Mouse (Mus musculus) cerebellum, adult 18-20 months (tissue): ENCODE measurements at regions not wholly inside any gene's neighbourhood (a gene's known extent, or its start where the extent isn't known, plus 50 kb on each side); places are given as distances from the start of the nearest gene placed in this dataset.

ENCODE experiments used
- DNase-seq, 2 experiments: peaks; one replicate each; pipeline ENCODE4 v3.0.0; 2021

DNA sequence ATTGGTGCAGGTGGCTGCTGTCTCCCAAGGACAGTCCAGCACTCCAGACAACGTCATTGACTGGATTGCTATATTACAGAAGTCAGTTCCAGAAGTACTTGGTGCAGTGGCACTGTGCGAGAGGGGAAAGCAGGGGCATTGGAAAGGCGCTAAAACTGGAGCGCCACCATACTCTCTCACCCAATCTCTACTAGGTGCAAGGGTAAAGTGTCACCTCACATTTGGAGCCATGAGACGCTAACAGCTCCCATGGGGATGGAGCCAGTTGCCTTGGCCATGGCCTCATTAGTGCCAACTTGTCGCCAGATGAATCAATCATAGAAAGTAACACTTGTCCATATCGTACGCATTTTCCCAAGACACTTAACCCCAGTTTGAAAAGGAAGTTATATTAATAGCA lies 1617.2 kb upstream of the Gulo start:
- DNase-seq, result no peak

DNA sequence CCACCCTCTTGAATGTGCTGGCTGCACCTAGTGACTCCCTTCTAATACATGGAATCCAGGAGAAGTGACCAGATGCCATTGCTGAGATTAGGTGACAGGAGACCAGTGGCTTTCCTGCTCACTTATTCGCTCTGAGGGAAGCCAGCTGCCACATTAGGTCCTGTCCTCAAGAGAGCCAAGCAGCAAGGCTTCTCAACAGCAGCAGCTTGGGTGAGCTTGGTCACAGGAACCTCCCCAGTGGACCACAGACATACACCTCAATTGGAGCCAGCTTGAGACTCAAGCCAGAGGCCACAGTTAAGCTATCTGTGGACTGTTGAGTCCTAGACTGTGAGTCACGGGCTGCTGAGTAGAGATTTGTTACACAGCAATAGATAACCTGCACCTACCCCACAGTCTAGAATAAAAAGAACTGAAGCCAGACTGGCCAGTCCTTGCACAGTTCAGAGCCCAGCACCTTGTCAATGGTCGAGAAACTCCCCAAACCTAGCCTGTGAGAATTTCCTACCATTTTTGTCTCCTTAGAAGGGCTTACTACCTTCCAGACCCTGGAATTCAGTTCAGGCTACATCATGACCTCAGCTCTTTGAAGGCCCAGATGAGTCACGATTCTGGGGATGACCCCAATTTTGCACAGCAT lies 1615.0 kb upstream of the Gulo start:
- DNase-seq, result no peak

DNA sequence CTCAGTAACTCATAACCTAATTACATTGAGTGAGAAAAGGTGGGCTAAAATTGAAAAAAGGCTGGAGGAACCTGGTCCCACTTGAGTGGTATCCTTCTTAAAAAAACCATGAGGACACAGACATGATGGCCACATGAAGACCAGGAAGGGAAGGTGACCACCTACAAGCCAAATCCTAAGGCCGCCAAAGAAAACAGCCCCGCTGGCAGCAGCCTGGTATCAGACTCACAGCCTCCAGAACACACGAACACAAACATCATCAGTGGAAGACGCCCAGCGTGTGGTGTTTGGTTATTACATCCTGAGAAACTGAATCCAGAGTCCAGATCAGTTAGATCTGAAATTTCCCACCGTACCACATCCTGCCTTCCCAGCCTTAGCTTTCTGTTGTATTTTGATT lies 1613.9 kb upstream of the Gulo start:
- no peak for DNase-seq

DNA sequence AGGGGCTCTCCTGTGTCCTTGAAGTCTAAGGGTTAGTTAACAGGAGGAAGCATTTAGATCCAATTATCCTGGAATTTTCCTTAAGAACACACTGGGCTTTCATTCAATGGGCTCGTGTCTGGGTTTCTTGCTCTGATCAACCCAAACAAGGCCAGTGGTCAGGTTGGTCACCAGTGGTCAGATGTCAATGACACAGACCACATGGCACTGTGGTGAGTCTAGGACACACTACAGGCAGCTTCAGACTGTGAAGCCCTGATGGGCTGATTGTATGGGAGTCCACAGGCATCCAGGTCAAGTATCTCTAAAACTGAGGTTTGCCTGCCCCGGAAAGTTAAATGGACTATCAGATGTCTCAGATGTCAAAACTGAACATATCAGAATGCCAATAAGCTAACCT lies 1612.5 kb upstream of the Gulo start:
- no peak for DNase-seq

DNA sequence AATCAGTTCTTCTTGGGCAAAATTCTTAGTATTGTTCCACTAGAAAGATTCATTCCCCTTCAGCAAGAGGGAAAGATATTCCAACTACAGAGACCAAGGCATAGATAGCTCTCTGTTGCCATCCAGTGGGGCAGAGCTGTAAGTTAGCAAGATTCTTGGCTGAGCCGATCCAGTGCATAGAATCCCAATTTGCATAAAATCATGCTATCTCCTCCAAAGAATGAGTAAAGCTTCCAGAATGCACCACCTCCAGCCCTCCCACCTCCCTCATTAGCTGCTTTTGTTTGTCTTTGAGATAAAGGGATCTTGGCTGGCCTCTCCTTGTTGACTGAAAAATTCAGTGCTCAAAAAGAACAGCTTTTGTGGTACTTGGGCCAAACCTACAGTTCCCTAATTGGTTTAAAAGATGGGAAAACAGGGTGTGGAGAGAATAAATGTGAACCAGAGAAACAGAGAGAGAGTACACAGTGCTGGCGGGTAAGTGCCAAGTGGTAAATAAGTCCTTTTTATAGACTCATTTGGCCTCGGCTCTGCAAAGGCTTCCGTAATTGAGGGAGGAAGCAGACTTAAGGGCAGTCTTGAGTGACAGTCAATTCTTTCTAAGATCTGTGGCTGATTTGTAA lies 1612.0 kb upstream of the Gulo start:
- DNase-seq, result peak; percentile 24 to 26

DNA sequence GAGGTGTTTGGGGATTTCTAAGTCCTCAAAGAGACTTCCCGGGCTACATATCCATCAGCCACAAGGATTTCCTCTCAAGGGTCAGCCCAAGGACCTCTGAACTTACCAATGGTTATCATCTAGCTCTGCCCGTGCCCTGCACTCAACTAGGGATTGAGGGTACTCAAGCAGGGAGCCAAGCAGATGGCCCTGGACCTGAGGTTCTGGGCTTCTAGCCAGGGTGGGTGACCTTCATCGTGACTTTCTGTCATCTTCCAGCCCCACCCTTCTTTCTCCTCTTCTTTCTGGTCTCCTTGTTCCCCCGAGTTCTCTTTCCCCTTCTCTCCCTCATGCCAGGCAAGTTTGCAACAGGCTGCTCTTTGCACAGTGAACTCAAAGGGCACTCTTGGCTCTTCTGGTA lies 1610.6 kb upstream of the Gulo start:
- no peak for DNase-seq

DNA sequence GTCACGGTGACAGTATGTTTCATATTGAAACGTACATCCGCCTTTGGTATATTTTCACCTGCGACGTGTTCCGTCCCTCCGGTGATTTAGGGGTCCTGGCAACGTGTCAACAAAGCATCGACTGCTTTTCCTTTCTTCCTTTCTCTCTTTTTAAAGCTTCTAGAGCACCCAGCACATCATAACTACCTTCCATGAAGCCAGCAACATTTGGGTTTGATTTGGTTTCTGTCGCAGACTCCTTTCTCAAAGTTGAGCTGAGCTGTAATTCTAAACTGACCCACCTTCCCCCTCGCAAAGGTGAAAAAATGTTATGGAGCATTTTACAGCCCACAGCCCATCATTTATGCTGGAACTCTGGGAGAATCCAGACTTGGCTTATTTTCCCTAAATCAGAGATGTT lies 1605.4 kb upstream of the Gulo start:
- no peak for DNase-seq

DNA sequence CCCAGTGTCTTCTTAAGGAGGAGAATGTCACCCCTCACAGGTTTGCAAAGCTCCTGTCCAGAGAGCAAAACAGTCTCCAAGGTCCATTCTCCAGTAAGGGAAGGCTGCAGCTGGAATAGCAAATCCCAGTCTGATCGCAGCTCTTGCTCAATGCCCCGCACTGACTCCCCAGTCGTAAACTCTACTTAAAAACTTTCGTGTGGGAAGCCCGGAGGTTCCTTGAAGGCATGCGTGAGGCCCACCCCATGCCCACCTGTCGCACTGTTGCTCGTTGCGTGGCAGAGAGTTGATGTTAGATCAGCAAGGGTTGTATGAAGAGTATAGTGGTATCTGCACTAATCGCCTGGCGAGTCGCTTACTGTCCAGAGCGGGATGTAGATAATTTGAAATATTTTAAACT lies 1604.7 kb upstream of the Gulo start:
- DNase-seq, result no peak

DNA sequence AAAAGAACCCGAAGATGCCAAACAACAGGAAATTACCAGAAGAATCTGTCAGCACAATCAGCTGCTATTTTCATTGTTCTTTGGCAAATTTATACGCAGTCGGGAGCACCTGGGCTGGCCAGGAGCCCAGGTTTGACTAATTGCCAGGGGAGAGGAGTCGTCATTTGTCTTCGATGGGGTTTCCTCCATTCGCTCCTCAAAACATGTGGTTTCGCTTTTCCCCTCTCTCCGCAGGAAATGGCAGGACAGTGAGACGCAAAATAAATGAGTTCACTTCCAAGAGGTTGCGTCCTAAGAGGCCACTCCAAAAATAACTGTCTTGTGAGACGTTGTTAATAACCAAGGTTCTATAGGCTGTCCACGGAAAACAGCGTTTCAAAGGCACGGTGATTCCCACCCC lies 1604.2 kb upstream of the Gulo start:
- DNase-seq, result no peak

DNA sequence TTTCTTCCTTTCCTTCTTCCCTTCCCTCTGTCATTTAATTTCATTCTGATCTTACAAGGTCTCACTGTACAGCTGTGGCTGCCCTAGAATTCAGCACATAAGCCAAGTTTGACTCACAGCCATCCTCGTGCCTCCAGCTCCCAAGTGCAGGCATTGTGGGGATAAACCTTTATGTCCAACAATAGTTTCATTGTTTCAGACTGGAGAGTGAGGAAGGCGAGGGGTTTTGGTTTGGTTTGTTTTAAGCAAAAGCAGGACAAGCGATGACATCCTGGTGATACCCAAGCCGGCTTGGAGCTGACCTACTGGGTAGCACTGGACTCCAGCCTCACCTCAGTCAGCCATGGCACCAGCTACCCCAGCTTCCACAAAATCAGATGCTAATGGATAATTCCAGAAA lies 1603.5 kb upstream of the Gulo start:
- DNase-seq, result no peak

DNA sequence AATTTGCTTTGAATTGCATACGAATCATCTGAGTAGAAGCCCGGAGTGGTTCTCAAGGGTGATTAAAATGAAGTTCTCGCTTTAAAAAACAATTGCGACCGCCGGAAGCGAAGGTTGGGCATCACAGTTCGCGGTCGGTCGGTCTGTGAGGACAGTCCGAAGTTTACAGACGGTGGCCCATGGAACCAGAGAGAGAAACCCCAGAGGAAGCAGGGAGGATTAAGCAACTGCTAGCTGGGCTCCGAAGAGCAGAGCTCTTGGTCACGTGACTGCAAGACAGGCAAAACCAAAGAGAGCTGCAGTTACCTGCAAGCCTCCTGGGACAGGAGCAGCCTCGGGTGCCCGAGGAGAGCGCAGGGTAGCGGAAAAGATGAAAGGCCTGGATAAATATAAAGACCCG lies 1599.3 kb upstream of the Gulo start:
- no peak for DNase-seq

DNA sequence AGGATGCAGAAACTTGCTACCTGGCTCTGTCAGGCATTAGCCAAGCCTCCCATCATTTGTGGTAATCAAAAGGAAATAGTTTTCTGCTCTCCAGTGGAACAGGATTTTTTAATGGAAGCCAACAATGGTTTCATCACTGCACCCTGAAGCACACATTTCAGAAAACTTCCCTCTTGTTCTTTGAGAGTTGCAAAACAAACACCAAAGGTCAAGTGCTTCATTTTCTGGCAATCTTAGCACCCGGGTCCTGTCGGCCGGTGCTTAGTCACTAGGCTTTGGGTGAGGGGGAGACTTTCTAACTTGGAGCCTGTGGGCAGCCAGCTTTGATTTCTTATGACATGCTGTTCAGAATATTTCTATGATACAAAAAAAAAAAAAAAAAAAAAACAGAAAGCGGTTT lies 1594.0 kb upstream of the Gulo start:
- DNase-seq, result no peak

DNA sequence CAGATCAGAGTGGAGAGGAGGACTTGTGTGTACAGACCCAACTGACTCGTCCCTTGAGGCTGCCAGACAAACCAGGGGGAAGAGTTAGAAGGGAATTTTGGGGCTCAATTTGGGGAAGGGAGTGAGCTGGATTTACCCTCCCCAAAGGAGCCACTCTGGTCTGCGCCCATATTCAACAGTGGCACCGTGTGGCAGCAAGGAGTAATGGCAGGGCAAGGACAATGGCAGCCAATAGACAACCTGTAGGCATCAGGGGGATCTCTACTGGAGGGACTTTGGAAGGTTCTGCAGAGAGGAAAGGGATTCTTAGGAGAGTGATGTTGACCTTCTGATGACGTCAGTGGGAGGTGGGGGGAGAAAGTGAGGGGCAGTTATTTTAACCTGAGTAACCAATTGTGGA lies 1590.7 kb upstream of the Gulo start:
- no peak for DNase-seq

DNA sequence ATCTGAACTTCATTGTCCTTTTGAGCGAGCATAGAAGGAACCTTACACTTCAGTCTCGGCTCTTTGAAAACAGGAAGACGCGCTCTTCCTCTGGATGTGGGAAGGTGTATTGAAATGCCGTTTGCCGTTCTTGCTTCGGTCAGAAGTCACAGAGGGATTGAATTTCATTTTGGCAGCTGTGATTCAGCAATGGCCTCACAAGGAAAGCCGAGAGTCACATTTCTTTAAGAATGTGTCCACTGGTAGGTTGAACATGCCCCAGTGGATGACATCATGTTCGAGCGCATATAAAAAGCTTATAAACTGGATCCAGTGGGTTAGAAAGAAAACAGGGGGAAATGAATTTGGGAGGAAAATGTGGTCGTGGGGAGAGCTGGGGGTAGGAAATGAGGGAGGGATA lies 1579.6 kb upstream of the Gulo start:
- DNase-seq, result no peak

DNA sequence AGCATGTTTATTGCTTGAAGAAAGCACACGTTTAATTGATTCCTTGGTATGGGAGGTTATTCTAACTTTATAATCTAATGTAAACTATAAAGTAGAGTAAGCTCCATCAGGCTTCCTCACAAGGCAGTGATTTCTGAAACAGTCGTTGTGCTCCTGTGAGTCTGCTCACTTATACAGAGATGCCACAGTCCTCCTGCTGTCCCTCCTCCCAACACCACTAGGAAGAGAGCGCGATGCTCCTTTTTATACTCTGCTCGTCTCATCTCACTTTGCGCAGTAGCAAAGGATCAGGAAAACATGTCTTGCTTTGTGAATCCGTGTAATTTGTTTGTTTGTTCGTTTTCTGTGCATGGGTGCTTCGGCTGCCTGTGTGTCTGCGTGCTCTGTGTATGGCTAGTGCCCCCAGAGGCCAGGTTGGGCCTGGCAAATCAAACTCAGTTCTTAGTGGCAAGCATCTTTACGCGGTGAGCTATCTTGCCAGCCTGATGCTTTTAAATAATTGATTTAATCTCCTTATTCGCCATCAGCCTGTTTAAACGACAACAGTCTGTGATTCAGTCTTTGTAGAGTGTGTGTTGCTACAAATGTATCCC lies 1575.5 kb upstream of the Gulo start:
- peak in 1 of 2 experiments; percentile 8 for DNase-seq

DNA sequence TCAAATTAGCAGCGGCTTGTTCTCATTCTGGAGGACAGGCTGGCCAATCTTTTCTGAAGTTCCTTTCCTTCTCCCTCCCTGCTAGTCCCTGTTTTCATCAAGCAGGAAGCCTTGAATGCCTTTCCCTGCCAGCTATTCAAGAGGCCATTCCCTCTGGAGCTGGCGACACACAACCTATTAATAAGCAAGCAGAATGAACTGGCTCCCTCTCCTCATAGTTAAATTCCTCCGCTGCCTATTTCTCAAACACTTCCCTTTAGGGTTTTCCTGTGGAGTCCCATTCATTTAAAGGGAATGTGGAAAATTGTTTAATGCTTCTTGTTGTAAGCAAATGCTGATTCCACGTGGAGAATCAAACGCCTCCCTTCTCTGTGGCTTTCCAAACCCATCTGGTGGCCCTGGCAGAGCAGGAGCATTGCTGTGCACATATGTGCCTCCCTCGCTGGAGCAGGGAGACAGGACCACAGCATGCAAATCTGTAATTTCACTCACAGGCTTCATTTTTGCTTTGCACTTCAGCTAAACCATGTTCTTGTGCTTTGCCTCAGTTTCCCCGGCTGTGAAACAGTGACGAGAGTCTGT lies 1573.3 kb upstream of the Gulo start:
- no peak for DNase-seq

DNA sequence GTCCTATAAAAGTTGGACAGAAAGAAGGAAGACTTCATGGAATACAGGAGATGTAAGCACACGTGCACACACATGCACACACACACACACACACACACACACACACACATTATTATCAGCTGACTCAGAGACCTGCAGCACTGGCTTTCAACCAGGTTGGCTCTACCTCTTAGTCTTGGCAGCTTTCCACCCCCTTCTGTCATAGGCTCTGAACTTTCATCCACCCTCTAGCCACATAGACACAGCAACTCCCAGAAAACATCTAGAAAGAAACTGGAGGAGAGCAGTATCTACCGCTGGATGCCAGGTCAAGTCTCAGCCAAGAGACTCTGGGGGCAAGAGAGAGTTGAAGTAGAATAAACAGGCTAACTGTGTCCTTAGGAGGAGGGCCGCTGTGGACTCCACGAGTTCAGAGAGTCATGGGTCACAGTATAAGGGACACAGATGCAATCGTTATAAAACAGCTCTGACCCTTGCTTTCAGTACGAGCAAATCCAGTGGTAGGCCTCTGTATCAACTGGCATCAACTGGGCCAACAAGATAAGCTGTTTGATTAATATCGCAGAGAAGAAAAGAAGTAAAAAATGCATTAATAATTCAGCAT lies 1565.4 kb upstream of the Gulo start:
- no peak for DNase-seq

DNA sequence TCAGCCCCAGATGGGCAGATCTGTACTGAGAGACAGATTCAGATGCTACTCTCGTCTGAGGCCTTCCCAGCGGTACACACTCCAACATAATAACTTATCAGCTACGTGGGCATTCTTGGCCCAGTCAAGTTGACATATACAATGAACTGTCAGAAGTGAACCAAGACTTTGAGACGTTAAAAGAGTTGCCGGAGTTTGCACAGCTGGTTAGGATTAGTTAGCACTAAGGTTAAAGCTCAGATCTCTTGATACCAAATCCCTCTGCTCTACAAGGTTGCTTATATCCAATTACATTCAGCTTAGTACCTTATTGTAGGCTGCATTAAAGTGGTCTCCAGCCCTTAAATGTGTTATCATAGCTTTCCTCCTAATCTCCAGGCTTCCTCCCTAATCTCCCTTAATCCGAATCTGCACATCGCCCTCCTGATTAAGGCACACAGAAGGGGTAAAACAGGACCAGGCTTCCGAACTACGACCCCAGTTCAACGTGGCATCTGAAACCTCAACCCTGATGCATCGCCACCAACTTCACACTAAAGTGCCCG lies 1564.5 kb upstream of the Gulo start:
- DNase-seq, result no peak

DNA sequence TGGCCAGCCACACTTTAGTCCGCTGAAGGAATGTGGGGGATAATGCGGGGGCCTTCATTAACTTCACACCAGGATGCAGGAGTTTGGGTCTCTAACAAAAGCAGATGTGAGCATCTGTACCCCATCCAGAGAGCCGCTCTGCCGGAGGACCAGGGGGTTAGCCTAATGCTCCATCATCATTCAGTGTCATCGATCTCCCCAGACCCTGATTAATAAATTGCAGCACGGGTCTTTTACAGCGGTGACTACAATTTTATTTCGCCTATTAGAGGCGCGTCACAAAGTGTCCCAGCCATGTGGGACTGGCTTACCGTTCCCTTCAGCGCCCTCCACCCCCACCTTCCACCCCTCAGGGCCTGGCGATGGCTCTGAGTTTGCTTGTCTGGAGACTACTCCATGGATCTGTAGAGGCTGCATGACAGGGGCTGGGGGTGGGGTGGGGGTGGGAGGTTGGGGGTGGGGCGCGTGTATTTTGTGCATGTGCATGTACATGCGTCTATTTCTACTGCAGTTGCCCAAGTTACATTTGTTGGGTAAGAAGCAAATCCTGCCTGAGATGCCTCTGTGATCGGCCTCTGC lies 1560.8 kb upstream of the Gulo start:
- DNase-seq, result no peak

DNA sequence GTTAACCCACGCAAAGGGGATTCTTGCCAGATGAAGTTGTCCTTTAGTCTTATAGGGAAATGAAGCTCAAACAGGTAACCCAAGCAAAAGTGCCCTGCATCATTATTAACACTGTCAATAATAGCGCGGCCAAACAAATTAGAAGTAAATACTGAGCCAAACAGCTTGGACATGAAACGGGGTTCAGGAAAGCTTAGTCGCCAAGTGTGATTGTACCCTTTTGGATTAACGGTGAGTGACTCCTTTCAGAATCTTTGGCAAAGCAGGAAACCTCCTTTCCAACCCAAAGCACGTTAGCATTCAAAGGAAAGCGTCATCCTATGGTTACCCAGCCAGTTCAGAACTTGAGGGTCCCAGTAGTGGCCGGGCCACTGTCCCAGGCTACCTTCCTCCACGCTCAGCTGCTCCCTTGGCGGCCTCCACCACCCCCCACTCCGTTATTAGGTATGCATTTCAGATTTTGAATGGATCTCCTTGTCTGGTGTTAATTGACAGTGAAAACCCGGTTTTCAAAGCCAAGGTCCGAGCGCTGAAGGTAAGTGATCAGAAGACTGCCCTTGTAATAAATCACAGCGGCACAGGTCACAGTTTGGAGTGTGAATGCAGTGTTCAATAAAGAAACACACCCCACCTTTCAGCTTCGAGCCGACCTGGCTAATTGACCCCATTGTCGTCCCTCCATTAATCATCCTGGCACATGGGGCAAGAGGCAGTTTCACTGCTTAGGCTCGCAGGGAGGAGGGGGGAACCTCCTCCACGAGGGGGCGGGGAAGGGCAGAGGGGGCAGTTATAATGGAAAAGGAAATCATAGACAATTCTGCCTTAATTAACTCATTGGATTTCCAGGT lies 1560.1 kb upstream of the Gulo start:
- no peak for DNase-seq

DNA sequence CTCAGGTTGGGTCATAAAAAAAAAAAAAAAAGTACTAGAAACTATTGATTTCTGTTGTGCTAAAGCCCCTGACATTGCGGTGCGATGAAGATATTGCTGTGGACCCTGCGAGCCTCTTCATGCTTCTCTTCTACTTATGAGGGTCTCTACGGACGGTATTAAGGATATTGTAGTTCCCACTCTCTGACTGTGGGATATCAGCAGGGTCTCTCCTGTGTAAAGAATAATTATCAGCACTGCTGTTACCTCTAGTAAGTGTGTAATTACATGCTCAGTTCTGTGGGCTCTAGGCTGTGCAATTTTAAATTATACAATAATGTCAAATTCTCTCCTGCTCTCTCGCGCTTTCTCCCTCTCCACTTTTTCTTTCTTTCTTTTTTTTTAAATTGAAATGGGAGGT lies 1545.9 kb upstream of the Gulo start:
- no peak for DNase-seq

DNA sequence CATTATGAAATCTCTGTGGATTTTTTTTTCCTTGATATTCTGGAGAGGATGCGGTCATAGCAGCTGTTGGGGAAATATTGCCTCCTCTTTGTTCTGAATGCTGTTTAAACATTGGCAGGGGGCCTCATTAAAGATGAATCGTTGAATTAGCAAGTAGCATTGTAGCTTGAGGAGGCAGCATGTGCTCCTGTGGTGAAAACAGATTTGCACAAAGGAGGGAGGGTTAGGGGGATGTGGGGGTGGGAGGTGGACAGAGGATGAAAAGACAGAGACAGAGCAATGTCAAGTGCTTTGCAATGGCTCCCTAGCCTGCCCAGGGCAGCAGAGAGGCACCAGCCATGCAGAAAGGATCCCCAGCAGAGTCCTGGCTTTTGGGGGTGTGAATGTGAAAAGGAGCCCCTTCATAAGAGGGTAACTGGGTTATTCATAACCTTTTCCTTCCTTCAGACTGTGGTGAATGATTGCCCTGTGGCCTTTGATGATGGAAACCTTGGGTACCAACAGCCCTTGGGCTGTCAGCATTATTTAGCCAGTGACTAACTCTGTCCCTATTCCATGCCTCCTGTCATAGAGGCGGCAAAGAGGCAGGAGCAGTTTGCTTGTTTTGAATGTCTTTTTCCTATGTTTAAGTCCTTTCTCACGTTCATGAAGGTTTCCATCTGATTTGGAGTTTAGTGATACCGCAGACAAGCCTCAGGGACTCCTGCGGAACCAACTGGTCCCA lies 1541.6 kb upstream of the Gulo start:
- DNase-seq, result no peak
